Mouse (Mus musculus) heart, embryonic 14.5 days (tissue): ENCODE data around the gene Rabgap1l. TPM values are rescaled to one million over a fixed set of nuclear protein-coding genes. Genes with fewer than 3 reads are reported as not detected.
"Not testable (repeated sequence)": the region's sequence is repeated elsewhere in the genome, so short reads cannot be mapped to it uniquely, and the experiment has no call there.

Source experiments
- ATAC-seq: fragments of 200-750 bp; cut with Nextera tagmentation; 2 replicates; pipeline ENCODE4 v1.8.0; 2017; ENCODE audit warnings: low read depth, moderate TSS enrichment; ENCODE audit not compliant: insufficient number of reproducible peaks, insufficient read depth, low FRiP score
- H3K27ac ChIP-seq, 2 experiments: fragments of 200-500 bp in 1 of 2; fragments of 300-500 bp in 1 of 2; sonication (generic) in 1 of 2; replicated peaks in 1 of 2; 2 replicates each; pipeline ENCODE4 v1.5.1; 2012 to 2014; ENCODE audit warnings: low read depth in 2 of 2, low read length in 2 of 2, control low read depth in 1 of 2, mild to moderate bottlenecking in 1 of 2, mixed read lengths in 1 of 2; ENCODE audit not compliant: control insufficient read depth in 1 of 2, insufficient read depth in 1 of 2
- H3K27me3 ChIP-seq: fragments of 300-500 bp; sonication (generic); 2 replicates; pipeline ENCODE4 v1.6.1; 2014; ENCODE audit warnings: mild to moderate bottlenecking, low read length, control low read depth; ENCODE audit not compliant: control insufficient read depth, insufficient read depth
- H3K36me3 ChIP-seq: fragments of 300-500 bp; sonication (generic); 2 replicates; pipeline ENCODE4 v1.6.1; 2014; ENCODE audit warnings: mild to moderate bottlenecking, control low read depth, low read length, mixed read lengths; ENCODE audit not compliant: control insufficient read depth, insufficient read depth
- H3K4me1 ChIP-seq, 2 experiments: fragments of 200-500 bp in 1 of 2; fragments of 300-500 bp in 1 of 2; sonication (generic) in 1 of 2; 2 replicates each; pipeline ENCODE4 v1.6.1; 2012 to 2014; ENCODE audit warnings: low read length in 2 of 2, control low read depth in 1 of 2, mixed read lengths in 1 of 2; ENCODE audit not compliant: control insufficient read depth in 2 of 2, insufficient read depth in 2 of 2
- H3K4me2 ChIP-seq: fragments of 300-500 bp; sonication (generic); 2 replicates; pipeline ENCODE4 v1.6.1; 2014; ENCODE audit warnings: mild to moderate bottlenecking, low read length
- H3K4me3 ChIP-seq, 2 experiments: fragments of 200-500 bp in 1 of 2; fragments of 300-500 bp in 1 of 2; sonication (generic) in 1 of 2; 2 replicates each; pipeline ENCODE4 v1.5.1; 2012 to 2014; ENCODE audit warnings: low read length in 2 of 2, mild to moderate bottlenecking in 2 of 2, control low read depth in 1 of 2, low read depth in 1 of 2, moderate library complexity in 1 of 2; ENCODE audit not compliant: control insufficient read depth in 1 of 2, insufficient read depth in 1 of 2
- H3K9ac ChIP-seq: fragments of 300-500 bp; sonication (generic); 2 replicates; pipeline ENCODE4 v1.6.1; 2014; ENCODE audit warnings: mild to moderate bottlenecking, low read length
- H3K9me3 ChIP-seq: fragments of 300-500 bp; sonication (generic); 2 replicates; pipeline ENCODE4 v1.6.1; 2016; ENCODE audit warnings: low read length, control low read depth; ENCODE audit not compliant: control insufficient read depth
- WGBS: fragments of 180-500 bp; shearing (Covaris S2); extraction: QIAGEN DNeasy Blood & Tissue Kit; methylation state at CpG from one replicate; pipeline ENCODE4 v1.1.7; 2014; 5-methylcytosine and 5-hydroxymethylcytosine counted together
- polyA plus RNA-seq: library from polyadenylated mRNA; unstranded; fragments of >200 nt; fragmentation: Nextera tagmentation; extraction: Ambion mirVana; gene quantifications from 2 replicates; pipeline ENCODE4 v1.2.1, GENCODE M21; 2014

The Rabgap1l gene
- polyA plus RNA-seq, 1 experiment from 2014 or later: 95.6 TPM

DNA sequence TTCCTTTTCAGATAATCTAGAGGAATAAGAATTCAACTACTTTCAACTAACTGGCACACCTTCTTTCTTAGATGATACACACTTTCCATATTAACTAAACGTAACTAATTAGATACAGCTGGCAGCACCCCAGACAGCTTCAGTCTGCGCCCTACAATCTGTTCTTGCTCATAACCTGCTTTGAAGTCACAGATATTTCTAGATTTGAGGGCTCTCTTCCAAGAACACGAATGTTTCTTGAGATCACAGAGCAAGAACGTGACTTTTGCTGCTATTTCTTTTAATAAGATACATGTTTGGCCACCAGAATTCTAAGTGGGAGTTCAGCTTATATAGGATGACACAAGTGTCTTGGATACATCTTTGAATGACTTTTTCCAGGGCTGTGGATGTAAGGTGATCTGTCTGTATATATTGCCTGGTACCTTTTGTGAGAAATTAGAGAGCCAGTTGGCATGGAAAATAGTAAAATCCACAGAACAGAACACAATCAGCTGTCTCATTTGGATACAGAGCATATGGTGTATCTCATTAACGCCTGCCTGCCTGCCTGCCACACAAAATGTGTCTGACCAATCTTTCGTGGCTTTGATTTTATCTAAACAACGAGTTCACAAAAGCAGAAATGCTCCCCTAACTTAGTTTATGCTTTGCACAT lies 506.5 kb downstream of the Rabgap1l start:
- no peak for ATAC-seq
- 61% methylated on average over 7 of the region's 7 CpGs for WGBS

GRCm38 (mm10) chr1:160284241-160284640 lies 508.8 kb downstream of the Rabgap1l start:
- Histone ChIP-seq H3K27me3 (no peaks in the 10 kb centered on the region), H3K36me3 (no peaks in the 10 kb centered on the region), H3K9me3 (no peaks in the 10 kb centered on the region), H3K27ac (no peak overlapping the region), H3K4me2 (no peak overlapping the region), H3K4me1 (no peaks in the 10 kb centered on the region; a peak in 1 of 4 replicates), H3K4me3 (no peak overlapping the region), H3K9ac (no peak overlapping the region)
- ATAC-seq: no peak
- 59% methylated on average over 4 of the region's 4 CpGs for WGBS

More for the DNA sequence above, 506.5 kb downstream of the Rabgap1l start:
- Histone ChIP-seq H3K27me3 (no peaks in the 10 kb centered on the region), H3K9ac (no peak overlapping the region), H3K4me2 (no peak overlapping the region), H3K4me1 (peaks cover 0 to 8% of the 10 kb centered on the region in 2 experiments; a peak in 2 of 4 replicates), H3K36me3 (no peaks in the 10 kb centered on the region), H3K27ac (no peak overlapping the region), H3K4me3 (no peak overlapping the region), H3K9me3 (no peaks in the 10 kb centered on the region)

DNA sequence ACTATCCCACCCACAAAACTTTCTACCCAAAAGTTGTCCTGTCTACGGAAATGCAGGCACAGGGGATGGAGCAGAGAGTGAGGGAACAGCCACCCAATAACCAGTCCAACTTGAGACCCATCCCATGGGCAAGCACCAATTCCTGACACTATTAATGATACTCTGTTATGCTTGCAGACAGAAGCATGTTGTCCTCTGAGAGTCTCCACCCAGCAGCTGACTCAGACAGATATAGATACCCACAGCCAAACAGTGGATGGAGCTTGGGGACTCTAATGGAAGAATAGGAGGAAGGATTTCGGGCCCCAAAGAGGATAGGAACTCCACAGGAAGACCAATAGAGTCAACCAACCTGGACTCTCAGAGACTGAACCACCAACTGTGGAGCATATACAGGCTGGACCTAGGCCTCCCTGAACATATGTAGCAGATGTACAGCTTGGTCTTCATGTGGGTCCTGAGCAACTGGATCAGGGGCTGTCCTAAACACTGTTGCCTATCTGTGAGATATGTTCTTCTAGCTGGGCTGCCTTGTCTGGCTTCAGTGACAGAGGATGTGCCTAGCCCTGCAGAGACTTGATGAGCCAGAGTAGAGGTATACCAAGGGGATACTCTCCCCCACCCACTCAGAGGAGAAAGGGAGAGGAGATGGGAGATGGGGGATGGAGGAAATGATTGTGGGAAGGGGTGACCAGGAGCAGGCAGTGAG lies 510.7 kb downstream of the Rabgap1l start:
- not testable (repeated sequence) for H3K4me3 ChIP-seq, H3K9me3 ChIP-seq, H3K36me3 ChIP-seq, H3K4me2 ChIP-seq, H3K27ac ChIP-seq, H3K9ac ChIP-seq, H3K4me1 ChIP-seq, H3K27me3 ChIP-seq, ATAC-seq
- 92% methylated on average over 2 of the region's 2 CpGs for WGBS

DNA sequence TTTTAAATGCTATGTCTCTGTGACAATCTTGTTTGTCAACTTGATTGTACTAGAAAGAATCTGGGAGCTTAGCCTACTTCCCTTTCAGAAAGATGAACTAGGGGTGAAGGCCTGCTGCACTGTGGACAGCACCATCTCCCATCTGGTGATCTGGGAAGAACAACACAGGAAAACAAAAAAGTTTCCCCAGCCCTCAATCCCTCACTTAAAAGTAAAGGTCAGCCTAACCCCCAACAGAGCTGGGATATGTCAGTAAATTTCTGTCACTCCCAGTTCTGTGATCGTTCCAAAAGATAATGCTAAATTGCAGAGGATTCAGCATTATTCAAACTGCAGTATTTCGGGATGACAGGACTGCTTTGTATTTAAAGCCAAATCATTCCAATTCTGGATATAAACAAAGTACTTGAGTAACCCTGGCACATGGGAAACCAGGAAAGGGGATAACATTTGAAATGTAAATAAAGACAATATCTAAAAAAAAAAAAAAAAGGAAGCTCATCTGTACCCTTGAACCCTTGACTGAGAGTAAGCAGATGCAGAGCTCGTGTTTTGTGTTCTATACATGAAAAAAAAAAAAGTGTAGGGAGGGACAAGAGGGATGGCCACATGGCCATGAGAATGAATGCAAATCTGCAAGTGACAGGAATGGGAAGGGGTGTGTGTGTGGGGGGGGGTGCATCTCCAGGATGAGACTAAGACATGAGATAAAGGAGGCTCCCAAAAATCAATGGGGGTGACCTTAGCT lies 511.5 kb downstream of the Rabgap1l start:
- Histone ChIP-seq H3K9me3 (no peaks in the 10 kb centered on the region), H3K27me3 (no peaks in the 10 kb centered on the region), H3K27ac (no peak overlapping the region), H3K36me3 (no peaks in the 10 kb centered on the region), H3K4me1 (no peaks in the 10 kb centered on the region; a peak in 1 of 4 replicates), H3K4me2 (no peak overlapping the region), H3K4me3 (no peak overlapping the region), H3K9ac (no peak overlapping the region)
- 62% methylated on average over 3 of the region's 3 CpGs for WGBS
- ATAC-seq: no peak

- no peaks in the 10 kb centered on the region for H3K9me3 ChIP-seq
- 69% methylated on average over 4 of the region's 4 CpGs for WGBS
- H3K4me3 ChIP-seq: no peak overlapping the region
- H3K36me3 ChIP-seq: no peaks in the 10 kb centered on the region
- H3K27ac ChIP-seq: no peak overlapping the region
- H3K4me1 ChIP-seq: no peaks in the 10 kb centered on the region
- H3K4me2 ChIP-seq: no peak overlapping the region
- no peaks in the 10 kb centered on the region for H3K27me3 ChIP-seq
- no peak overlapping the region for H3K9ac ChIP-seq
- no peak for ATAC-seq
Measured at GRCm38 (mm10) chr1:160280603-160281002, 512.4 kb downstream of the Rabgap1l start.

DNA sequence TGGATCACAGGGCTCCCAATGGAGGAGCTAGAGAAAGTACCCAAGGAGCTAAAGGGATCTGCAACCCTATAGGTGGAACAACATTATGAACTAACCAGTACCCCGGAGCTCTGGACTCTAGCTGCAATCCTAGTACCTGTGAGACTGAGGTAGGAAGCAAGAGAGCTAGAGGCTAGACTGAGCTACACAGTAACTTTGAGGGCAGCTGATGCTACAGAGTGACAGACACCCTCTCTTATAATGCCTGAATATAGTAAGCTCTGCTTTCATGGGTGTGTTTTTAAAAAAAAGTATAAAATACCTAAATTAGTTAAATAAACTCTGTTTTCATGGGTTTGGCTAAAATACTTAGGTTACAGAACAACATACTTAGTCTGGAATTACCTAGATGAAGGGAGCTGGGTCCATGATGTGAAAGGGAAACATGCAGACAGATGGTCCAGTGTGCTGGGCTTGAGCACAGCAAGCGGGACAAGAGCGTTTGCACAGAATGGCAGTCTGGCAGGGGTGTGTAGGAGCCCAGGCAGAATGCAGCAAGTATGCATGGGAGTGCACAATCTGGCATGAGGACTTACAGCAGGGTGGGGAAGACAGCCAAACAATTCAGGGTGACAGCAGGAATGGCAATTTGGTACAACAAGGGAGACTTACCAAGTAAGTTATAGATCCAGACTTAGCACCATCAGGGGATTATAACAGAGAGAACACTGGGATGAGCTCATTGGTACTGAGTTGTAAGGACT lies 514.9 kb downstream of the Rabgap1l start:
- H3K9me3 ChIP-seq: no peaks in the 10 kb centered on the region
- H3K4me2 ChIP-seq: no peak overlapping the region
- H3K36me3 ChIP-seq: no peaks in the 10 kb centered on the region
- WGBS: 91% methylated on average over 3 of the region's 3 CpGs
- no peak for ATAC-seq
- H3K27me3 ChIP-seq: no peaks in the 10 kb centered on the region
- H3K4me3 ChIP-seq: no peak overlapping the region
- no peak overlapping the region for H3K27ac ChIP-seq
- no peak overlapping the region for H3K9ac ChIP-seq
- H3K4me1 ChIP-seq: peaks cover 0 to 2% of the 10 kb centered on the region in 2 experiments; a peak in 1 of 4 replicates

- no peak overlapping the region for H3K4me2 ChIP-seq
- H3K36me3 ChIP-seq: no peaks in the 10 kb centered on the region
- peaks cover 2 to 8% of the 10 kb centered on the region in 2 experiments; a peak in 3 of 4 replicates for H3K4me1 ChIP-seq
- H3K4me3 ChIP-seq: no peak overlapping the region
- WGBS: 26% methylated on average over 2 of the region's 2 CpGs
- no peak overlapping the region for H3K9ac ChIP-seq
- ATAC-seq: no peak
- H3K27me3 ChIP-seq: no peaks in the 10 kb centered on the region
- H3K9me3 ChIP-seq: no peaks in the 10 kb centered on the region
- no peak overlapping the region for H3K27ac ChIP-seq
Measured at GRCm38 (mm10) chr1:160275248-160275647, 517.8 kb downstream of the Rabgap1l start.
